Mouse (Mus musculus): ENCODE data around the gene Grin2b. TPM values are rescaled to one million over a fixed set of nuclear protein-coding genes. Genes with fewer than 3 reads are reported as not detected.
"Not testable (repeated sequence)": the region's sequence is repeated elsewhere in the genome, so short reads cannot be mapped to it uniquely, and the experiment has no call there.

Gene Grin2b
- polyA plus RNA-seq, 1 experiment = not detected

GRCm38 (mm10) chr6:135727106-135727505 lies 446.2 kb downstream of the Grin2b start:
- TF ChIP-seq SRF (IDR thresholded peaks at IDR 0.05; ENCODE audit: control insufficient read depth, insufficient read length, low read depth) = no peak
- TF ChIP-seq USF1 (IDR thresholded peaks at IDR 0.05; ENCODE audit: low read depth) = no peak
- no peak for TF ChIP-seq TCF3 (IDR thresholded peaks at IDR 0.05; ENCODE audit: insufficient read length, low read depth)
- TF ChIP-seq REST (IDR thresholded peaks at IDR 0.05; ENCODE audit: insufficient read depth, insufficient read length) = no peak
- no peak for TF ChIP-seq POLR2A (IDR thresholded peaks at IDR 0.05; ENCODE audit: insufficient read length, low read depth)
- TF ChIP-seq CEBPB (IDR thresholded peaks at IDR 0.05; ENCODE audit: insufficient read depth, poor library complexity, severe bottlenecking) = no peak
- TF ChIP-seq MYOD1 (IDR thresholded peaks at IDR 0.05; ENCODE audit: control insufficient read depth in 1 of 3, insufficient read length in 2 of 3, low read depth in 2 of 3) = no peak
- TF ChIP-seq E2F4 (IDR thresholded peaks at IDR 0.05; ENCODE audit: insufficient read depth) = no peak
- no peak for TF ChIP-seq TCF12 (IDR thresholded peaks at IDR 0.05; ENCODE audit: insufficient read depth, poor library complexity, severe bottlenecking)
- no peak for TF ChIP-seq MAX (IDR thresholded peaks at IDR 0.05; ENCODE audit: low read depth)
- Histone ChIP-seq H3K79me2 (ENCODE audit: control insufficient read depth, insufficient read depth) (no peaks in the 10 kb centered on the region), H3K36me3 (ENCODE audit: control insufficient read depth, insufficient read depth) (no peaks in the 10 kb centered on the region)

GRCm38 (mm10) chr6:135721706-135722105 lies 451.6 kb downstream of the Grin2b start:
- Histone ChIP-seq H3ac (ENCODE audit: control insufficient read depth, insufficient read length) (no peak overlapping the region), H3K79me2 (ENCODE audit: control insufficient read depth, insufficient read depth) (no peaks in the 10 kb centered on the region), H3K4me3 (no peak overlapping the region), H3K4me2 (ENCODE audit: low read depth) (no peak overlapping the region), H3K36me3 (ENCODE audit: control insufficient read depth, insufficient read depth) (no peaks in the 10 kb centered on the region), H3K27me3 (ENCODE audit: control insufficient read depth, insufficient read depth, insufficient read length) (no peaks in the 10 kb centered on the region)
- TF ChIP-seq MYOG (IDR thresholded peaks at IDR 0.05; ENCODE audit: control insufficient read depth in 1 of 3, insufficient read depth in 1 of 3, insufficient read length in 2 of 3, low read depth in 2 of 3) (no peak), USF1 (IDR thresholded peaks at IDR 0.05; ENCODE audit: low read depth) (no peak), SRF (IDR thresholded peaks at IDR 0.05; ENCODE audit: control insufficient read depth, insufficient read length, low read depth) (no peak), MAX (IDR thresholded peaks at IDR 0.05; ENCODE audit: low read depth) (no peak), POLR2AphosphoS2 (IDR thresholded peaks at IDR 0.05; ENCODE audit: insufficient read length, low read depth) (no peak), POLR2A (IDR thresholded peaks at IDR 0.05; ENCODE audit: insufficient read length, low read depth) (no peak), TCF12 (IDR thresholded peaks at IDR 0.05; ENCODE audit: insufficient read depth, poor library complexity, severe bottlenecking) (no peak)

More at GRCm38 (mm10) chr6:135727106-135727505, 446.2 kb downstream of the Grin2b start:
- Histone ChIP-seq H3ac (ENCODE audit: control insufficient read depth, insufficient read length) (no peak overlapping the region), H3K4me2 (ENCODE audit: low read depth) (no peak overlapping the region), H3K27me3 (ENCODE audit: control insufficient read depth, insufficient read depth, insufficient read length) (no peaks in the 10 kb centered on the region), H3K4me3 (no peak overlapping the region)

GRCm38 (mm10) chr6:135714906-135715305 lies 458.4 kb downstream of the Grin2b start:
- Histone ChIP-seq H3K36me3 (ENCODE audit: control insufficient read depth, insufficient read depth) (no peaks in the 10 kb centered on the region), H3K4me3 (no peak overlapping the region), H3K79me2 (ENCODE audit: control insufficient read depth, insufficient read depth) (no peaks in the 10 kb centered on the region)

GRCm38 (mm10) chr6:135714236-135714635 lies 459.1 kb downstream of the Grin2b start:
- TF ChIP-seq POLR2AphosphoS2 (IDR thresholded peaks at IDR 0.05; ENCODE audit: insufficient read length, low read depth) = no peak
- no peak for TF ChIP-seq USF1 (IDR thresholded peaks at IDR 0.05; ENCODE audit: low read depth)
- no peak for TF ChIP-seq REST (IDR thresholded peaks at IDR 0.05; ENCODE audit: insufficient read depth, insufficient read length)
- no peak for TF ChIP-seq MYOD1 (IDR thresholded peaks at IDR 0.05; ENCODE audit: control insufficient read depth in 1 of 3, insufficient read length in 2 of 3, low read depth in 2 of 3)
- TF ChIP-seq TCF12 (IDR thresholded peaks at IDR 0.05; ENCODE audit: insufficient read depth, poor library complexity, severe bottlenecking) = no peak
- no peak for TF ChIP-seq TCF3 (IDR thresholded peaks at IDR 0.05; ENCODE audit: insufficient read length, low read depth)
- no peak for TF ChIP-seq E2F4 (IDR thresholded peaks at IDR 0.05; ENCODE audit: insufficient read depth)
- TF ChIP-seq POLR2A (IDR thresholded peaks at IDR 0.05; ENCODE audit: insufficient read length, low read depth) = no peak
- TF ChIP-seq CEBPB (IDR thresholded peaks at IDR 0.05; ENCODE audit: insufficient read depth, poor library complexity, severe bottlenecking) = no peak
- Histone ChIP-seq H3ac (ENCODE audit: control insufficient read depth, insufficient read length) (no peak overlapping the region), H3K36me3 (ENCODE audit: control insufficient read depth, insufficient read depth) (no peaks in the 10 kb centered on the region), H3K27me3 (ENCODE audit: control insufficient read depth, insufficient read depth, insufficient read length) (no peaks in the 10 kb centered on the region), H3K79me2 (ENCODE audit: control insufficient read depth, insufficient read depth) (no peaks in the 10 kb centered on the region), H3K4me3 (no peak overlapping the region), H3K4me2 (ENCODE audit: low read depth) (no peak overlapping the region)

More at GRCm38 (mm10) chr6:135714906-135715305, 458.4 kb downstream of the Grin2b start:
- H3K4me2 ChIP-seq (ENCODE audit: low read depth) = no peak overlapping the region
- no peaks in the 10 kb centered on the region for H3K27me3 ChIP-seq (ENCODE audit: control insufficient read depth, insufficient read depth, insufficient read length)
- TF ChIP-seq USF1 (IDR thresholded peaks at IDR 0.05; ENCODE audit: low read depth) = no peak
- no peak for TF ChIP-seq TCF12 (IDR thresholded peaks at IDR 0.05; ENCODE audit: insufficient read depth, poor library complexity, severe bottlenecking)
- TF ChIP-seq POLR2AphosphoS2 (IDR thresholded peaks at IDR 0.05; ENCODE audit: insufficient read length, low read depth) = no peak
- no peak for TF ChIP-seq MYOG (IDR thresholded peaks at IDR 0.05; ENCODE audit: control insufficient read depth in 1 of 3, insufficient read depth in 1 of 3, insufficient read length in 2 of 3, low read depth in 2 of 3)
- TF ChIP-seq E2F4 (IDR thresholded peaks at IDR 0.05; ENCODE audit: insufficient read depth) = no peak
- TF ChIP-seq REST (IDR thresholded peaks at IDR 0.05; ENCODE audit: insufficient read depth, insufficient read length) = no peak
- TF ChIP-seq MYOD1 (IDR thresholded peaks at IDR 0.05; ENCODE audit: control insufficient read depth in 1 of 3, insufficient read length in 2 of 3, low read depth in 2 of 3) = no peak
- no peak for TF ChIP-seq MAX (IDR thresholded peaks at IDR 0.05; ENCODE audit: low read depth)
- no peak for TF ChIP-seq POLR2A (IDR thresholded peaks at IDR 0.05; ENCODE audit: insufficient read length, low read depth)
- TF ChIP-seq SRF (IDR thresholded peaks at IDR 0.05; ENCODE audit: control insufficient read depth, insufficient read length, low read depth) = no peak
- no peak for TF ChIP-seq TCF3 (IDR thresholded peaks at IDR 0.05; ENCODE audit: insufficient read length, low read depth)
- TF ChIP-seq CEBPB (IDR thresholded peaks at IDR 0.05; ENCODE audit: insufficient read depth, poor library complexity, severe bottlenecking) = no peak
- H3ac ChIP-seq (ENCODE audit: control insufficient read depth, insufficient read length) = no peak overlapping the region

GRCm38 (mm10) chr6:135713716-135714115 lies 459.6 kb downstream of the Grin2b start:
- Histone ChIP-seq H3ac (ENCODE audit: control insufficient read depth, insufficient read length) (no peak overlapping the region), H3K27me3 (ENCODE audit: control insufficient read depth, insufficient read depth, insufficient read length) (no peaks in the 10 kb centered on the region), H3K4me3 (no peak overlapping the region), H3K36me3 (ENCODE audit: control insufficient read depth, insufficient read depth) (no peaks in the 10 kb centered on the region), H3K4me2 (ENCODE audit: low read depth) (no peak overlapping the region), H3K79me2 (ENCODE audit: control insufficient read depth, insufficient read depth) (no peaks in the 10 kb centered on the region)
- no peak for TF ChIP-seq MAX (IDR thresholded peaks at IDR 0.05; ENCODE audit: low read depth)
- no peak for TF ChIP-seq POLR2AphosphoS2 (IDR thresholded peaks at IDR 0.05; ENCODE audit: insufficient read length, low read depth)

- not testable (repeated sequence) for H3K36me3 ChIP-seq (ENCODE audit: control insufficient read depth, insufficient read depth); H3ac ChIP-seq (ENCODE audit: control insufficient read depth, insufficient read length); H3K27me3 ChIP-seq (ENCODE audit: control insufficient read depth, insufficient read depth, insufficient read length); H3K4me3 ChIP-seq; H3K79me2 ChIP-seq (ENCODE audit: control insufficient read depth, insufficient read depth)
- peak overlapping the region; percentile 38 for H3K4me2 ChIP-seq (ENCODE audit: low read depth)
These were observed 466.3 kb downstream of the Grin2b start for GRCm38 (mm10) chr6:135706850-135707522.
